Mouse (Mus musculus) colon, adult 2 months (tissue): ENCODE measurements around the gene Sat1. TPM values are rescaled to one million over a fixed set of nuclear protein-coding genes. Genes with fewer than 3 reads are reported as not detected.

Experiments
- polyA plus RNA-seq: library from polyadenylated mRNA; depleted of rRNA; stranded (reverse); fragments of >200 nt; gene quantifications from 2 replicates; pipeline ENCODE4 v1.2.3, GENCODE M21; 2012; rRNA removed

Sat1 gene
- polyA plus RNA-seq = 26.3 and 34.8 TPM in 2 replicates

GRCm38 (mm10) chrX:155216271-155216670 lies at the start of gene Sat1:
Gene Sat1 (minus strand): TSS chrX:155216449.

GRCm38 (mm10) chrX:155262235-155262914 lies 46.1 kb upstream of the Sat1 start, which contains the start of gene Acot9:
Gene Acot9 (plus strand): TSS chrX:155262443.

Other genes with a start within 250 kb of the Sat1 start
- gene Magea8, start 220.6 kb downstream of the Sat1 start, polyA plus RNA-seq = not detected in 2 replicates
- gene Magea5, start 153.3 kb downstream of the Sat1 start, polyA plus RNA-seq = not detected in 2 replicates
- not detected in 2 replicates for gene Magea1, start 126.7 kb downstream of the Sat1 start, polyA plus RNA-seq
- gene Magea2, start 122.8 kb downstream of the Sat1 start, polyA plus RNA-seq = not detected in 2 replicates
- not detected in 2 replicates for gene Cldn34b2, start 88.0 kb downstream of the Sat1 start, polyA plus RNA-seq
- 6.7 and 6.9 TPM in 2 replicates for gene Acot9, start 46.0 kb upstream of the Sat1 start, polyA plus RNA-seq
- 52.0 and 54.5 TPM in 2 replicates for gene Prdx4, start 124.3 kb upstream of the Sat1 start, polyA plus RNA-seq